26 mouse cellular contexts compared by ENCODE assay signal in genomic region chr1:71310614-71311013, GRCm38 (mm10).
DNase-seq lines count a peak whose midpoint lies in the region; ATAC-seq and TF ChIP-seq lines count a peak whose summit lies in the region.
"Had no signal": no experiment of that assay in that cellular context is flagged by ENCODE, and none has a peak within 500 bp of the region (broad histone marks: within the 10 kb centered on the region; RNA-seq: fewer than 3 reads in every experiment).

No protein-coding gene starts in this region.

- no peaks in the 10 kb centered on the region for H3K27me3 ChIP-seq in lung, embryonic 14.5 days (ENCODE audit: insufficient read depth, low read length)
- H3K27me3 ChIP-seq in lung, embryonic 16.5 days (ENCODE audit: control insufficient read depth, insufficient read depth, low read depth, low read length) = no peaks in the 10 kb centered on the region
- H3K27me3 ChIP-seq: CH12.LX; embryonic facial prominence, embryonic 12.5 days; forebrain, embryonic 12.5 days had no signal

- peak; percentile 62; the same call in 1 of the 2 replicates for ATAC-seq in lung, embryonic 14.5 days (ENCODE audit: insufficient read depth)
- peak; percentile 82 for ATAC-seq in lung, embryonic 16.5 days (ENCODE audit: low read depth)
- ATAC-seq: activated CD4-positive, CD25-positive, alpha-beta regulatory T cell, adult 4 months; CD4-positive, CD25-positive, alpha-beta regulatory T cell, adult 4 months; forebrain, embryonic 14.5 days; forebrain, embryonic 16.5 days; Patski had no signal

- no peak overlapping the region for H3K4me2 ChIP-seq in lung, embryonic 14.5 days
- no peak overlapping the region for H3K4me2 ChIP-seq in lung, embryonic 16.5 days (ENCODE audit: low read depth, low read length)
- H3K4me2 ChIP-seq: embryonic facial prominence, embryonic 12.5 days; forebrain, embryonic 12.5 days had no signal

- no peak for TF ChIP-seq POLR2A in embryonic fibroblast, embryonic 13.5 days (IDR thresholded peaks at IDR 0.05; ENCODE audit: low read depth, low read length)

- no peaks in the 10 kb centered on the region for H3K4me1 ChIP-seq in lung, embryonic 14.5 days (ENCODE audit: insufficient read depth)
- no peaks in the 10 kb centered on the region for H3K4me1 ChIP-seq in lung, embryonic 16.5 days (replicated peaks; ENCODE audit: control insufficient read depth, insufficient read depth, low read length)
- H3K4me1 ChIP-seq in embryonic fibroblast, embryonic 13.5 days (ENCODE audit: control insufficient read depth, insufficient read depth, low read length) = no peaks in the 10 kb centered on the region
- H3K4me1 ChIP-seq: forebrain, embryonic 12.5 days had no signal

- no peak overlapping the region for H3K27ac ChIP-seq in lung, embryonic 14.5 days (ENCODE audit: low read depth)
- peak overlapping the region; percentile 10 for H3K27ac ChIP-seq in lung, embryonic 16.5 days (ENCODE audit: low read length)
- H3K27ac ChIP-seq in embryonic fibroblast, embryonic 13.5 days (ENCODE audit: insufficient read depth, low read length) = 0 out of 2 replicates have a peak overlapping the region, but pooled peaks have one; percentile 11
- H3K27ac ChIP-seq: embryonic facial prominence, embryonic 10.5 days; embryonic facial prominence, embryonic 12.5 days; forebrain, embryonic 10.5 days; forebrain, embryonic 12.5 days had no signal

- no peaks in the 10 kb centered on the region for H3K36me3 ChIP-seq in lung, embryonic 14.5 days (ENCODE audit: insufficient read depth)
- H3K36me3 ChIP-seq in lung, embryonic 16.5 days (ENCODE audit: control insufficient read depth, insufficient read depth, low read length) = no peaks in the 10 kb centered on the region
- H3K36me3 ChIP-seq: embryonic facial prominence, embryonic 10.5 days; embryonic facial prominence, embryonic 12.5 days; forebrain, embryonic 10.5 days; forebrain, embryonic 12.5 days; G1E had no signal

- DNase-seq in lung, embryonic 14.5 days = peak; percentile 2
- DNase-seq in lung, postnatal 36 days = no peak
- no peak for DNase-seq in lung, adult 18-20 months
- DNase-seq: adrenal gland, adult 8-10 months; adrenal gland, postnatal 14 days; adrenal gland, postnatal 36 days; B cell, adult 2 months; cerebellum, adult 11-12 months; cerebellum, adult 2 months; cerebellum, adult 9-10 months; cerebellum, postnatal 10 days; cerebellum, postnatal 25 days had no signal

- no peak overlapping the region for H3K9ac ChIP-seq in lung, embryonic 14.5 days
- no peak overlapping the region for H3K9ac ChIP-seq in lung, embryonic 16.5 days (ENCODE audit: low read length)
- H3K9ac ChIP-seq: embryonic facial prominence, embryonic 12.5 days; forebrain, embryonic 12.5 days had no signal

- TF ChIP-seq CTCF in lung, embryonic 14.5 days (IDR thresholded peaks at IDR 0.05; ENCODE audit: low read depth) = no peak
- TF ChIP-seq CTCF in embryonic fibroblast, embryonic 13.5 days (IDR thresholded peaks at IDR 0.05; ENCODE audit: borderline replicate concordance, insufficient read depth, low read length) = no peak

- WGBS in lung, embryonic 14.5 days = 75% methylated on average over 6 of the region's 6 CpGs
- WGBS in lung, embryonic 16.5 days = 56% methylated on average over 6 of the region's 6 CpGs

- H3K4me3 ChIP-seq in lung, embryonic 14.5 days (ENCODE audit: low read depth, low read length) = no peak overlapping the region
- no peak overlapping the region for H3K4me3 ChIP-seq in lung, embryonic 16.5 days (ENCODE audit: low read length)
- H3K4me3 ChIP-seq in embryonic fibroblast, embryonic 13.5 days (ENCODE audit: insufficient read depth, low read length) = no peak overlapping the region
- H3K4me3 ChIP-seq: embryonic facial prominence, embryonic 10.5 days; embryonic facial prominence, embryonic 12.5 days; erythroblast, embryonic 14.5 days; forebrain, embryonic 10.5 days; forebrain, embryonic 12.5 days had no signal

- H3K9me3 ChIP-seq in lung, embryonic 14.5 days (ENCODE audit: low read depth, low read length) = no peaks in the 10 kb centered on the region
- H3K9me3 ChIP-seq in lung, embryonic 16.5 days (ENCODE audit: control insufficient read depth, low read length) = no peaks in the 10 kb centered on the region
- H3K9me3 ChIP-seq: embryonic facial prominence, embryonic 10.5 days; embryonic facial prominence, embryonic 12.5 days; forebrain, embryonic 10.5 days; forebrain, embryonic 12.5 days; G1E had no signal
